Mouse (Mus musculus) bone marrow macrophage, adult 2 months (primary cell): ENCODE results near the gene Grm1.

Experiments
- CTCF ChIP-seq: IDR thresholded peaks from 2 replicates; pipeline ENCODE4 v1.5.1; 2012; ENCODE audit warnings: low read depth, mild to moderate bottlenecking, low read length, moderate library complexity
- POLR2A ChIP-seq: IDR thresholded peaks from 2 replicates; pipeline ENCODE4 v1.6.1; 2012; ENCODE audit warnings: mild to moderate bottlenecking, low read depth, low read length, borderline replicate concordance

DNA sequence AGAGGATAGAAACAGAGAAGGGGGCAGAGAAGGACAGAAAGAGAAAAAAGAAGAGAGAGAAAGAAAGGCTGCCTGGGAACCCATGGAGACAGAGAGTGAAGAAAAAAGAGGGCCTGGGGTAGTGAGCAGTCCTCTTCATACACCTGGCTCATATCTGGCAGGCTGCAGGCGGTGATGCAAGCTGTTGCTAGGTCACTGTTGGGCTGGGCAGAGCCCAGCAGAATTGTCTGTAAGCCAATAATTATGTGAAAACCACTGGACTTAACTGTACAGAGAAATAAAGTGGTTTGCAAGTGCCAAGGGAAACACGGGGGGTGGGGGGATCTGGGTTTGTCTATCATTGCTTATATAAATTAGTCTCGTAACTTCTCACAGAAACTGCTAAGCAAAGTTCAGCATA is 297.0 kb downstream of the Grm1 start:
- no peak for TF ChIP-seq CTCF
- TF ChIP-seq POLR2A: no peak
